Mouse (Mus musculus) lung, postnatal 14 days (tissue): ENCODE measurements at regions not wholly inside any gene's neighbourhood (a gene's known extent, or its start where the extent isn't known, plus 50 kb on each side); places are given as distances from the start of the nearest gene placed in this dataset.
A peak's percentile ranks its signal among the peaks of the same experiment; 100 is the strongest.

Experiments
- DNase-seq: peaks from one replicate; pipeline ENCODE4 v3.0.0; 2021

GRCm38 (mm10) chr12:46138646-46139045 is 680.1 kb downstream of the Nova1 start:
- peak; percentile 17 for DNase-seq

DNA sequence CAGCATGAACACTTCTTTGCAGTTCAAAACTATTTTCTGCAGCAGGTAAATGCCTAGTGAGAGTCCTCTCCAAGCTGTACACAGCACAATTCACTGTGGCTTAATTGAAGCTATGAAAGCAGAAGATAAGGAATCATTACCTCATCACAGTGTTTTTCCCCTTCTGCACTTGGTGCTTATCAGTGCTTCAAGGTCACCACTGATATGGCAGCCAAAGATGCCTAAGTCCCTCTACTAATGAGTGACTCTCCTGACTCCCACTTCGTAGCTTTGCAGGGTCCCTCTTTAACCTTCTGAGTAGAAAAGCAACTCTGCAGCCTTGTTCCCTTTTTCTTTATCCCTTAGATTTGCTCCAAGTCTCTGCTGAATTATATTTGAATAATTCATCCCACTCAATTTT is 692.9 kb downstream of the Nova1 start:
- no peak for DNase-seq

DNA sequence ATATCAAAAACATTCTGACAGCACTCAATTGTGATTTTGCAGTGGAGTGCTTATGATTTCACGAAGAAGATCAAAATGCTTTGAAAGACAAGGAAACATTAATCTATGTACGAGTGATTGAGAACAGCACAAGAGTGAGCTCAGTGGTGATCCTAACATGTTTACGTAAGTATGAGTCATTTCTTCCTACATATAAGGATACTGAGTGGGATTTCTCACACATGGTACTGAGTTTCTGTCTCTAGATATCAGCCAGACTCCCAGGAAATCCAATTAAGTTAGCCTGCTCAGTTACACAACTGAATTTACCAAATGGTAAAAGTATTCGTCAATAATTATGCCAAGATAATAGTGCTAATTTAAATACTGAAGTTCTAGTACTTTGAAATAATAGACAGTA is 707.4 kb downstream of the Nova1 start:
- no peak for DNase-seq

- no peak for DNase-seq
Measured at GRCm38 (mm10) chr12:46083356-46083755, 735.4 kb downstream of the Nova1 start.

- DNase-seq = no peak
Measured at GRCm38 (mm10) chr12:46075789-46076217, 742.9 kb downstream of the Nova1 start.

- DNase-seq = no peak
Measured at GRCm38 (mm10) chr12:46075355-46075754, 743.4 kb downstream of the Nova1 start.

DNA sequence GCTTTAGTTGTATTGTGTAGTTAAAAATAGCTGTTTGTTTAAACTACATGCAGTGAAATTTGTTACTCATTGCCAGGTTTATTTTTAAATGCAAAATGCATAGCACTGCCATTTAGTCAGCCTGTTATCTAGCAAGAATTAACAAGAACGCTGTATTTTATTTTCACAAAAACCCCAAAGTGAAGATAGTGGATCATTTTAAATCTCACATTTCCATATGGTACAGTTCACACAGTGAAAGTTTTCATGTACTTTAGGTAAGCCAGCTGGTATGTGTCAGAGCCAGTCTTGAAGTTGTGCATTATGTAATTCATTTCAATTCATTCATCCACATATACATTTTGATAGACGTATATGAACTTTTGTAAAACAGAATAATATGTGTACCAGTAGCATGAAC is 751.8 kb downstream of the Nova1 start:
- DNase-seq = no peak

DNA sequence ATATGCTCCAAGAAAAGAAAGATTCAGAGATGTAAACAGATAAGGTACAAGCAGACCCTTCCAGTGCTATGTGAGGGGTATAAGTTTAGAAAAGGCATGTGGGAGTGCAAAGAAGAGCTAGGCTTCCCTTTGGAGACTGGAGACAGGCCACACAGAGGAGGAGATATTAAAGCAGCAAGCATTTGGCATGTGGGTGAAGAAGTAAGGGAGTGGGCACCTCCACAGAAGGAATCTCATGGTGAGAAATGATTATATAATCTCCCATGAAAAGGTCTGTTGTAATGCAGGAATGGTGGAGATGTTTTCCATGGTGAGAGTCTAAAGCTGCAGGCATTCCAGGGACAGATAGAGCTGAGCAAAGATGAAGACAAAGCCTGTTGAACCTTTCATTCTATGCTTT is 778.1 kb downstream of the Nova1 start:
- no peak for DNase-seq

- no peak for DNase-seq
Measured at GRCm38 (mm10) chr12:46040216-46040615, 778.5 kb downstream of the Nova1 start.

DNA sequence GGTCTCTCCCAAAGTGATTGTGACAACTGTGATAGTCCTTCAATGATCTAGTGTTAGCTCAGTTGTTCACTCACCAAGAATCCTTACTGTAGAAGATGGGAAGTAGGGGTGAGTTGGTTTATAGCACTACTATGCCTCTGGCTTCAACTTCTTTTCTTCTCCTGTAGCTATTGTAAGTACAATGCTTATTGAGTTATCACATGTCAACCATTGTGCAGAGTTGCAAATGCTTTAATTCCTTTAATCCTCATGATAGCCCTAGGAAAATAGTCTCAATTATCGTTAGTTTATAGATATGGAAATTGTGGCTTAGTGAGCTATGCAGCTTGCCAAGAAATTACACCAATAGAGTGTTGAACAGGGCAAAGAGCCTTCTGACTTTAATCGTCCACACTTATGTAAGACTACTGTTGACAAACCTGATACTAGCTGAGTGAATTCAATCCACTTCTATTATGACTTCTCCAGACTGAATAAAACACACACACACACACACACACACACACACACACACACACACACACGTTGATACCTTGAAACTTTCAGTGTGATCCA is 782.1 kb downstream of the Nova1 start:
- DNase-seq = no peak

- no peak for DNase-seq
Measured at GRCm38 (mm10) chr12:46025266-46025665, 793.5 kb downstream of the Nova1 start.

DNA sequence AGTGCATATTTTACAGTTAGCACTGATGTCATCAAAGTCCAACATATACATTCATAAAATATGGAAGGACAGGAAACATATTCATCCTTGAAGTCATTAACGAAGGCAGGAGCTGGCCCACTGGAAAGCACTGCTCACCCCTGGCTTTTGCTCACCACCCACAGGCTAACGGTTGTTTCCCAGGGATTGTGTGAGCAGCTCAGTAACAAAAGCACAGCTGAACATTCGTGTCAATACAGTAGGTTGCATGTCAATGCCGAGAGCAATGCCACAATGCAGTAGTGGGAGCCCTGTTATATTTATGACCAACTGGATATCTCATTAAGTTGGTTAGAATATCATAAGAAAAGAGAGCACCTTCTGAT is 797.2 kb downstream of the Nova1 start:
- no peak for DNase-seq

- no peak for DNase-seq
Measured at GRCm38 (mm10) chr12:46020835-46021545, 797.7 kb downstream of the Nova1 start.

- DNase-seq = no peak
Measured at GRCm38 (mm10) chr12:45977691-45978414, 840.9 kb downstream of the Nova1 start.

DNA sequence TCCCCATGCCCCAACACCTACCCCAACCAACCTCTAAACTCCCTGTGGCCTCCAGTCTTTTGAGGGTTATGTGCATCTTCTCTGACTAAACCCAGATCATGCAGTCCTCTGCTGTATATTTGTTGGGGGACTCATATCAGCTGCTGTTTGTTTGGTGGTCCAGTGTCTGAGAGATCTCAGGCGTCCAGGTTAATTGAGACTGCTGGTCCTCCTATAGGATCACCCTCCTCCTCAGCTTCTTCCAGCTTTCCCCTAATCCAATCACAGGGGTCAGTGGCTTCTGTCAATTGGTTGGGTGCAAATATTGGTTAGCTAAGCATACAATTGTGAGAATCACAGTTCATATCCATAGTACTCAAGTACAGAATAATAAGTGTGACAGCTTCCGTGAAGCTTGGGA is 842.9 kb downstream of the Nova1 start:
- no peak for DNase-seq

- no peak for DNase-seq
Measured at GRCm38 (mm10) chr12:45970472-45970871, 848.3 kb downstream of the Nova1 start.

DNA sequence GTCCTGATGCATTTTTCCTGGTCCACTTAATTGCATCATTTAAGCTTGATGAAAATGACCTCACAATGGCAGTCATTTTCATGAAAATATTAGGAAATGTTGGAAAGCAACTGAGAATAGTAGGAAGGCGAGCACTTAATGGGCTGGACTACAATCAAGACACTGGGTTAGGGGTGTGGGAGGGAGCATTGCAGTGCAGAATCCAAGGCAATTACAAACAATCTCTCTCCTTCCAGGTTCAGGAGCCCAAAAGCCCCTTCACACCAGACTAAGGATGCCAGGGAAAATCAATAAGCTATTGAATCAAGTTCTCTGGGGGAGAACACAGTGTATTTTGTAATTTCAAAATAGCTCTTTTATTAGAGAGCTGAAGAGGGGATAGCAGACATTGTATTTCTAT is 848.8 kb downstream of the Nova1 start:
- DNase-seq = no peak

DNA sequence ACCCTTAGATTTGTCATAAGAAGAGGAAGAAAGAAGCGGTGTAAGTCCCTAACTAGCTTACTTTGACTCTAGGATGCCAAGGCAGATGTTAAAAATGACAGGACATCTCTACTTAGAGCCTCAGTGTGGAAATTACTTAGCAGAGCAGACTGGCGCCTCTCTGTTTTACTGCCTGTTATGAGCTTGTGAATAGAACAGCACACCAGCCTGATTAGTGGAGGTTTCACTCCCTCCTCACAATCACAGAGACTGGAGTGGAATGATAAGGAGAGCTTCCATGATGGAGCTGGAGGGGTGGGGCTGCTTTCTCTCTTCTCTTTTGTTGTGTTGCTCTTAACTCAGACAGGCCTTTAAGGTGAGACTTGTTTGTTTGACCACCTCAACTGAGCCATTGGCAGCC is 871.8 kb downstream of the Nova1 start:
- DNase-seq = no peak

DNA sequence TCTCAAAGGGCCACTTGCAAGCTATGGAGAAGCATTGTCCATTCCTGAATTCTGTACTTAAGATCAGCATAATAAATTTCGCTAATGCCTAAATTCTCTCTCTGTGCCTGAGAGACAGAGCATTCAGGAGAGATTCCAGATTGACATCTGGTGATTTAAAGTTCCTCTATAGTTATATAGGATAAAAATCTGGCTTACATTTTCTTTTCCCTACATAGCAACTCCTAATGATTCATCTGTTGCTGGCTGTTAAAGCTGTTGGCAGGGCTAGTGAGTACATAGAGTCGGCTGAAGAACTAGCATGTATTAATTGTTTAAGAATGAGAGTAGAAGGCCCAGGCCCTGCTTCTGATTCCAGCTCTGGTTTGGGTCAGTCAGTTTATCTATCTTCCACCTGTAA is 870.0 kb upstream of the Stxbp6 start:
- DNase-seq = no peak

DNA sequence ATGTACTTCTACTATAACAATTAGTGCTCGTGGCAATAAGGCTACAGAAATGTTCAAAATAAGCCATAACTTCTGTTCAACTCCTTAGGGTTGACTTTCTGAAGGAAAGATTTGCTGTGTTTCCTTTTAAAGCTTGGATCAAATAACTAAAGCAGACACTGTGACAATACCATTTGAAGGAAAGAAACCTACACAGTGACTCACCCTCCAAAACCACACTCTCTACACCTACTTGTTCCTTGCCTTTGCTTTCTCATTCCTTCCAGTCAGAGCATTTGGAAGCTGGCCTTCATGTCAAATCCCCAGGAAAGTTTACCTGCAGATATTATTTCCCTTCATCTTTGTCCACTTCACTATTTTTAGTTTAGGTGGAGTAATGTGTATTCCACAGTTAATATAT is 867.9 kb upstream of the Stxbp6 start:
- no peak for DNase-seq

DNA sequence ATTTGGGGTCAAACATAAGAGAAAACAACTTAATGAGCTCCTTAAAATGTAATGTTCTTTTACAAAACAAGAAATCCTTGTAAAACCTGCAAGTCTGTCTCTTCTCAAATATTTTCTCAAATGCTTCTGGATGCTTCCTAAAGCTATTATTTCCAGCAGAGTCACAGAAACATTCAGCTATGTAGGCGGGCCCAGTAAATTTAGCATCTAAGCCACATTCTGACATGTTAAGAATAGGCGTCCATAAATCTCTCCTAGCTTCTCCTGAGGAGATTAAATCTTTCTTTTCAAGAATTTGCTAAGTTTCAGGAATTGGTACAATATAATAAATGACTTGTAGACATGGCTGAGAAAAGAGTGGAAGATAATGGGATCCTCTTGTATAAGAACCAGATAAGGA is 858.9 kb upstream of the Stxbp6 start:
- DNase-seq = no peak

DNA sequence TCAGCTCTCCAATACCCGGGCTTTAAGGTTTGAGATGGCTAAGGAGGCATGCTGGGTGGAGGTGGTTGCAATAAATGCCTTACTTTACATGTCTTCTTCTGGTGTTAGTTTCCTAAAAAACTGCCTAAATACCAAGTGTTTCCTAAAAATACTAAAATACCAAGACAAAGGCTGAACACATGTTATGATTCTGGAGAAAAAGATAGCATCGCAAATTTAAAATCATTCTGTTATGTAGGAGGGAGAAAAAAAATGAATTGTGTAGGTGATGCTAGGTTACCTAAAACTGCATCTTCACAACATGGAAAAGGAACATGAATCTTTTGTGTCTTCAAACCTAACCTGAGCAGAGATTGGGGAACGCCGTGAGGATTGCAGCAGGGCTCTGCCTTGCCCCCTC is 857.7 kb upstream of the Stxbp6 start:
- DNase-seq = no peak

DNA sequence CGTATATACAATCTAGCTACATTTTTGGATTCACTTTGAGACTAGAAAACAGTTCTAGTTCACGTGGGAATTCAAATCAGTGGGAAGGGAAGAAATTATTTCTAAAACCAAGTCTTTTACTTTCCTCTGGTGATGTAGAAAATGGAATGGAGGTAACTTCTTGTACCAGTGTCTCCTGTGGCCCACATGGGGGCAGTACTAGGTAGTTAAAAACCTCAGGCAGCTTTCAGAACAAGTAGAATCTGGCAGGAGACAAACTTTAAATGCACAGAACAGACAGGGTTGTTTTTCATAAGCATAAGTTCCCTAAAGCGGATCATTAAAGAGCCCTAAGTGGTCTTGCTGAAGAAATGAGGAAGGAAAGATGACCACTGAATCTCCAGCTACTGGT is 855.2 kb upstream of the Stxbp6 start:
- no peak for DNase-seq

- DNase-seq = no peak
Measured at GRCm38 (mm10) chr12:45929001-45929759, 854.7 kb upstream of the Stxbp6 start.
